Comparison of ENCODE assay signal across 23 mouse cellular contexts in genomic region chr9:76013789-76014188, GRCm38 (mm10). TPM values are rescaled to one million over a fixed set of nuclear protein-coding genes. Genes with fewer than 3 reads are reported as not detected.
DNase-seq lines count a peak whose midpoint lies in the region; ATAC-seq and TF ChIP-seq lines count a peak whose summit lies in the region.
"Had no signal": no experiment of that assay in that cellular context is flagged by ENCODE, and none has a peak within 500 bp of the region (broad histone marks: within the 10 kb centered on the region; RNA-seq: fewer than 3 reads in every experiment).

No protein-coding gene starts in this region.

- H3K9ac ChIP-seq in lung, embryonic 14.5 days: no peak overlapping the region
- no peak overlapping the region for H3K9ac ChIP-seq in liver, embryonic 13.5 days
- H3K9ac ChIP-seq: embryonic facial prominence, embryonic 15.5 days had no signal

- 48% methylated on average over 6 of the region's 6 CpGs for WGBS in lung, embryonic 14.5 days
- 71% methylated on average over 6 of the region's 6 CpGs for WGBS in lung, adult 2 months
- 55% methylated on average over 6 of the region's 6 CpGs for WGBS in liver, embryonic 13.5 days (ENCODE audit: insufficient replicate concordance)
- 88% methylated on average over 6 of the region's 6 CpGs for WGBS in limb, embryonic 10.5 days

- 0 out of 2 replicates have a peak, but pooled peaks have one; percentile 3 for TF ChIP-seq CTCF in lung, embryonic 14.5 days (IDR thresholded peaks at IDR 0.05; ENCODE audit: low read depth)
- no peak for TF ChIP-seq CTCF in lung, adult 2 months (IDR thresholded peaks at IDR 0.05; ENCODE audit: insufficient read depth, low read length)

- H3K4me1 ChIP-seq in lung, embryonic 14.5 days (ENCODE audit: insufficient read depth): no peaks in the 10 kb centered on the region; the same call in 1 of the 2 replicates
- H3K4me1 ChIP-seq in lung, adult 2 months (ENCODE audit: control insufficient read depth, insufficient read depth, low read length): peaks cover 8% of the 10 kb centered on the region
- peaks cover 20% of the 10 kb centered on the region for H3K4me1 ChIP-seq in liver, embryonic 13.5 days (replicated peaks)
- peaks cover 22% of the 10 kb centered on the region for H3K4me1 ChIP-seq in limb, embryonic 10.5 days

- H3K27me3 ChIP-seq in lung, embryonic 14.5 days (ENCODE audit: insufficient read depth, low read length): no peaks in the 10 kb centered on the region
- no peaks in the 10 kb centered on the region for H3K27me3 ChIP-seq in liver, embryonic 13.5 days
- H3K27me3 ChIP-seq in limb, embryonic 10.5 days (ENCODE audit: low read depth, poor library complexity, severe bottlenecking): no peaks in the 10 kb centered on the region
- H3K27me3 ChIP-seq: embryonic facial prominence, embryonic 15.5 days; forebrain, embryonic 13.5 days; hindbrain, embryonic 15.5 days; midbrain, embryonic 12.5 days had no signal

- no peak for TF ChIP-seq POLR2A in lung, adult 2 months (IDR thresholded peaks at IDR 0.05; ENCODE audit: borderline replicate concordance, extremely low read depth, low read depth, low read length)

- no peaks in the 10 kb centered on the region for H3K9me3 ChIP-seq in lung, embryonic 14.5 days (ENCODE audit: low read depth, low read length)
- H3K9me3 ChIP-seq in liver, embryonic 13.5 days (replicated peaks): no peaks in the 10 kb centered on the region
- no peaks in the 10 kb centered on the region for H3K9me3 ChIP-seq in limb, embryonic 10.5 days (replicated peaks)
- H3K9me3 ChIP-seq: embryonic facial prominence, embryonic 10.5 days; embryonic facial prominence, embryonic 15.5 days; forebrain, embryonic 13.5 days; hindbrain, embryonic 10.5 days; hindbrain, embryonic 15.5 days; midbrain, embryonic 12.5 days had no signal

- no peaks in the 10 kb centered on the region for H3K36me3 ChIP-seq in lung, embryonic 14.5 days (ENCODE audit: insufficient read depth)
- no peaks in the 10 kb centered on the region for H3K36me3 ChIP-seq in liver, embryonic 13.5 days
- no peaks in the 10 kb centered on the region for H3K36me3 ChIP-seq in limb, embryonic 10.5 days
- H3K36me3 ChIP-seq: embryonic facial prominence, embryonic 10.5 days; embryonic facial prominence, embryonic 15.5 days; hindbrain, embryonic 10.5 days; hindbrain, embryonic 15.5 days; midbrain, embryonic 12.5 days had no signal

- no peak overlapping the region for H3K4me3 ChIP-seq in lung, embryonic 14.5 days (ENCODE audit: low read depth, low read length)
- no peak overlapping the region for H3K4me3 ChIP-seq in lung, adult 2 months (replicated peaks; ENCODE audit: extremely low read depth, low read depth, low read length)
- no peak overlapping the region for H3K4me3 ChIP-seq in liver, embryonic 13.5 days (replicated peaks)
- no peak overlapping the region for H3K4me3 ChIP-seq in limb, embryonic 10.5 days

- DNase-seq in cerebellum, adult 9-10 months: peak; percentile 42
- no peak for DNase-seq in cerebellum, adult 11-12 months
- no peak for DNase-seq in lung, embryonic 14.5 days
- DNase-seq in lung, adult 2 months: no peak
- DNase-seq in MN1 (ENCODE audit: low spot score): peak; percentile 43
- no peak for DNase-seq in liver, embryonic 13.5 days
- DNase-seq in limb, embryonic 10.5 days (ENCODE audit: low spot score): no peak
- DNase-seq: adrenal gland, postnatal 25 days; gastrocnemius, postnatal 14 days; heart, postnatal 14 days; kidney, adult 11 months; kidney, postnatal 14 days; layer of hippocampus, adult 9-11 months; right cerebral cortex, postnatal 25 days; thymus, postnatal 14 days had no signal

- no peak overlapping the region for H3K27ac ChIP-seq in lung, embryonic 14.5 days (ENCODE audit: low read depth)
- H3K27ac ChIP-seq in liver, embryonic 13.5 days: no peak overlapping the region
- H3K27ac ChIP-seq in limb, embryonic 10.5 days: no peak overlapping the region

- ATAC-seq in lung, embryonic 14.5 days (ENCODE audit: insufficient read depth): no peak
- 0 out of 2 replicates have a peak, but pooled peaks have one; percentile 49 for ATAC-seq in liver, embryonic 13.5 days (ENCODE audit: low read depth)
- ATAC-seq: CD4-positive, CD25-positive, alpha-beta regulatory T cell, adult 4 months; inflammation-experienced regulatory T-cells, adult 6 months had no signal

- no peak overlapping the region for H3K4me2 ChIP-seq in lung, embryonic 14.5 days
- no peak overlapping the region for H3K4me2 ChIP-seq in liver, embryonic 13.5 days

RNA-seq across cellular contexts. Expression of gene Hmgcll1, which starts 0.9 kb away (rescaled TPM):
- 9.3 and 9.5 TPM in 2 replicates for polyA plus RNA-seq in lung, embryonic 14.5 days (2014; fragmentation: Nextera tagmentation; extraction: Ambion mirVana)
- polyA plus RNA-seq in lung, adult 2 months (2012; rRNA removed): 1.6 and 2.7 TPM in 2 replicates
- 0.20 and 0.63 TPM in 2 replicates for polyA plus RNA-seq in liver, embryonic 13.5 days (2015; fragmentation: Nextera tagmentation; extraction: Ambion mirVana)
- polyA plus RNA-seq in limb, embryonic 10.5 days (2016; fragmentation: Nextera tagmentation; extraction: Ambion mirVana): 2.9 and 5.7 TPM in 2 replicates
- polyA plus RNA-seq: CD4-positive, CD25-positive, alpha-beta regulatory T cell, adult 4 months; inflammation-experienced regulatory T-cells, adult 6 months had no signal

Comparison
In these comparisons a context has a peak if more than half of its experiments do, and no peak if none do; other contexts are left out.
1. DNase-seq: peak in cerebellum, adult 9-10 months (single experiment) and MN1 (single experiment); none in cerebellum, adult 11-12 months (single experiment), lung, embryonic 14.5 days (single experiment), lung, adult 2 months (single experiment), liver, embryonic 13.5 days (single experiment) and limb, embryonic 10.5 days (single experiment).